Mouse (Mus musculus): ENCODE results near the gene Plaa.
A peak's percentile ranks its signal among the peaks of the same experiment; 100 is the strongest.

The Plaa gene

GRCm38 (mm10) chr4:94556265-94557054 lies 46.6 kb downstream of the Plaa start, which contains the start of the genes Gm10306 and Caap1:
Gene Gm10306, plus strand, starts transcription at chr4:94556546.
Gene Caap1, minus strand, starts transcription at chr4:94556796.
- DNase-seq (ENCODE audit: extremely low read depth, insufficient read length, low spot score): peak; percentile 93

GRCm38 (mm10) chr4:94554955-94555494 lies 48.0 kb downstream of the Plaa start:
- no peak for DNase-seq (ENCODE audit: extremely low read depth, insufficient read length, low spot score)

- DNase-seq (ENCODE audit: extremely low read depth, insufficient read length, low spot score): no peak
Observed at GRCm38 (mm10) chr4:94544321-94544720, 58.7 kb downstream of the Plaa start.

GRCm38 (mm10) chr4:94543041-94543440 lies 60.0 kb downstream of the Plaa start:
- DNase-seq (ENCODE audit: extremely low read depth, insufficient read length, low spot score): no peak

- no peak for DNase-seq (ENCODE audit: extremely low read depth, insufficient read length, low spot score)
Observed at GRCm38 (mm10) chr4:94533205-94533604, 69.8 kb downstream of the Plaa start.

GRCm38 (mm10) chr4:94529448-94529847 lies 73.6 kb downstream of the Plaa start:
- DNase-seq (ENCODE audit: extremely low read depth, insufficient read length, low spot score): no peak

GRCm38 (mm10) chr4:94523321-94523720 lies 79.7 kb downstream of the Plaa start:
- no peak for DNase-seq (ENCODE audit: extremely low read depth, insufficient read length, low spot score)

GRCm38 (mm10) chr4:94517631-94518030 lies 85.4 kb downstream of the Plaa start:
- no peak for DNase-seq (ENCODE audit: extremely low read depth, insufficient read length, low spot score)
